Mouse (Mus musculus) erythroid progenitor cell, adult 5-6 weeks (primary cell): ENCODE results near the gene Vat1. TPM values are rescaled to one million over a fixed set of nuclear protein-coding genes. Genes with fewer than 3 reads are reported as not detected.
"Not testable (repeated sequence)": the region's sequence is repeated elsewhere in the genome, so short reads cannot be mapped to it uniquely, and the experiment has no call there.

Experiments used
- ATAC-seq: replicated peaks from 2 replicates; pipeline ENCODE4 v1.8.0; 2016; ENCODE audit warnings: moderate number of reproducible peaks, mild to moderate bottlenecking, moderate TSS enrichment, inconsistent platforms; ENCODE audit not compliant: poor library complexity, low FRiP score, severe bottlenecking
- total RNA-seq, 2 experiments: library from RNA; stranded (forward) in 1 of 2; stranded (reverse) in 1 of 2; fragments of 150-400 nt in 1 of 2; fragments of 186-747, 209-891 nt in 1 of 2; gene quantifications; 2 replicates each; pipeline versions ENCODE4 v1.2.3 to v1.2.4; 2015 to 2017; ENCODE audit warnings: low replicate concordance in 2 of 2

The Vat1 gene
- total RNA-seq, 2 experiments from 2014 or later: 6.1 to 13.4 TPM

DNA sequence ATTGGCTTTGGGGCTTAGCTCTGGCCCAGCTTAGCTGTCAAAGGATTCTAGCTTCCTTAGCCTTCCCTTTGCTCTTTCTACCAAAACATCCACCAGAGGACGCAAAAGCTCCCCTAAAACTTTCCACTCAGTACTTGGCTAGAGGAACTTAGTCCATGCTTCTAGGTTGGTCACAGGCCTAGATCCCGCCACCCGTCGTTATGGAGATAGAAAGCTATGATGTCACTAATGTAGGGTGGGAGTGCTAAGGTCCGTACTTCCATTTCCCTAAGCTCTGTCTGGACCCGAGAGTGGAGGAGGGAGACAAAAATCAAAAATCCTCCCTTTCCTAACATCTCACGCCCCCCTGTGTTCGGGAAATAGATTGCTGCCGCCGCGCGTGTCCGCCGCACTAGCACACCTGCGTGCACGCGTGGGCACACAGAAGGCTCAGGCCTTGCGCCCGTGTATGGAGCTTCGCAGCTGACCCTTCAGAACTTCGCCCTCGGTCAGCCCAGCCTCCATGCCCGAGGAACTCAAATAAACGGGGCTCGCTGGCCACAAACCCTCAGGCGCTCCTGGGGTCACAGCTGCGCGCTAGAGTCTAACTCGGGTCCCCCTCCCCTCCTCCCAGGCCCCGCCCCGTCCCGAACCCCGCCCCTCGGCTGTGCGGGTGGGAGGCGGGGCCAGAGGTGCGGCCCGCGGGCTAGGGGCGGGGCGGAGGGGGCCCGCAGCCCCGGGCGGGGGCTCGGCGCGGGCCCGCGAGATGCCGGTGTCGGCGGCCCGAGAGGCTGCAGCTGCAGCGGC is 1.6 kb upstream of the Vat1 start:
- no peak for ATAC-seq

DNA sequence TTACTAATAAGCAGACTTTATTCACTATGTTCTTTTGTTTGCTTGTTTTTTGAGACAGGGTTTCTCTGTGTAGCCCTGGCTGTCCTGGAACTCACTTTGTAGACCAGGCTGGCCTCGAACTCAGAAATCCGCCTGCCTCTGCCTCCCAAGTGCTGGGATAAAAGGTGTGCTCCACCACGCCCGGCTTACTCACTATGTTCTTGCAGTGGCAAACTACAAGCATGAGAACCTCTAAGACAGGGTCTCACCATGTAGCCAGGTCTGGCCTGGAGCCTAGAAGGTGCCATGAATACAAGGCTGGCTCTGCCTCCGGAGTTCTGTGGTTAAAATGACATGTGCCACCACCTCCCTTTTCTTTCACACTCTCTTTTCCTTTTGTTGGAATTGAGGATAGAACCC is 521 bp upstream of the Vat1 start:
- ATAC-seq: not testable (repeated sequence)

DNA sequence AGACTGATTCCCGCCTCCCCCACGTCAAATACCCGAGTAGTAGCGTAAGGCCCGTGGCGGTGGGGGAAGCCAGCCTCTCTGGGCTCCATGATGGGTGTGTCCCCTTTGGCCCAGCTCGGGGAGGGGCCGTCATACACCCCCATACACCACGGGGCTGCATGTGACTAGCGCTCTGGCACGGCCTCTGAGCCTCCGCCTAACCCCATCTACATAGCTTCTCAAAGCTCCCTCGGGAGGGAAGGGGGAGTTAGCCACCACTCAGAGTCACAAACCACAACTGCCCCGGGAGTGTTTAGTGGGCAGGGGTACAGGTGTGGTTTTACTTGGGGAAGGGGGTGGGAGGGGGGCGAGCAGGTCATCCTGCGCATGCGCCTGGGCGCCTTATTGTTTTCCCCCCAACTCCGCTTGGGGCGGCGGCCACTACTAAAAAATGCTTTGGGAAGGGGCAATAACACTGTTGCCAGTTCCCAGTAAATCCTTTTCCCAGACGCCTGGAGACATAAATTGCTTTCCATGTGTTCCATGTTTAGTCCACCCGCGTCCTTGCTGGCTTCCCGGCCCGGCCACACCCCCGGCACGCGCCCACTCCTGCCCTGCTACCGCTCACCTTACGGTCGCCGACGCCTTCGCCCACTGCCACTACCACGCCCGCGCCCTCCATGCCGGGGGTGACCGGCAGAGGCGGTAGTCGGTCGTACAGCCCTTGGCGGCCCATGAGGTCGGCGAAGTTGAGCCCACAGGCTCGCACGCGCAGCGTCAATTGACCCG is 745 bp downstream of the Vat1 start:
- ATAC-seq: no peak

DNA sequence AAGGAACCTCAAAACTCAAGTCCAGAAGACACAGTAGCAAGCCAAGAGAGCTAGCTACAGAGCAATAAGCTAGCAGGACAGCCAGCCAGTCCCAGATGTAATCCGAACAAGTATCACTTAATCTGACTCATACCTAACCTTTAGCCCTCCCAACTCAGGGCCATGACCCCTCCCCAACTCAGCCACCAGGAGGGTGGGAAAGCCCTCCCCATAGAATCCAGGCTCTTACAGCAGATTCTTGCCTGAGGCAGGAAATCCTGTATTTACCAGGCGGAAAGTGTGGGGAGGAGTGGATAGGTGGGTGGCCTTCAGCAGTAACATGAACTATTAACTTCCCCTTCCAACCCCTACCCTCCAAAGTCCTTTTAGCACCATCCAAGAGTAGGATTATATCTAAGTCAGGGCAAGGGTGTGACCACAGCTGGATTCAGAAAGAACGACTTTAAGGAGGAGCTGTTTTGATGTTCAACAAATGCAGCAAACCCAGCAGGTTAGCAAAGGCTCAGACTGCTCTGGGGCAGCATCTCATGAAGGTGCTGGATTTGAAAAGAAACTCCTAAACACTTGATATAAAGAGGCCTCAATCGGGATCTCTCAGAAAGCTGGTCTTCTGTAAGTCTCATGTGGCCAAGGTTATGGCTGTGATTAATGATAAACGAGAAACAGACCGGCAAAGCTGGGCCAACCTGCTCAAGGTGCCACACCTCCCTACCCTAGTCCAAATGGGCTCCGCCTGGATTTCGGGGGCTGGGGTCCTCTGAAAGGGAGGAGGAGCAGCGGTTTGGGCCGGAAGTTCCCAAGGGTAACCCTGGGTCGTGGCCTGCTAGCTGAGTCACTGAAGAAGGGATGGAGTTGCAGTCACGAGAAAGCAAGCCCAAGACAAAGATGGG is 1.6 kb downstream of the Vat1 start, which contains the start of gene Rnd2:
TSS of gene Rnd2 (plus strand) at position 789 of the 890 bp plus-strand sequence.
- no peak for ATAC-seq

DNA sequence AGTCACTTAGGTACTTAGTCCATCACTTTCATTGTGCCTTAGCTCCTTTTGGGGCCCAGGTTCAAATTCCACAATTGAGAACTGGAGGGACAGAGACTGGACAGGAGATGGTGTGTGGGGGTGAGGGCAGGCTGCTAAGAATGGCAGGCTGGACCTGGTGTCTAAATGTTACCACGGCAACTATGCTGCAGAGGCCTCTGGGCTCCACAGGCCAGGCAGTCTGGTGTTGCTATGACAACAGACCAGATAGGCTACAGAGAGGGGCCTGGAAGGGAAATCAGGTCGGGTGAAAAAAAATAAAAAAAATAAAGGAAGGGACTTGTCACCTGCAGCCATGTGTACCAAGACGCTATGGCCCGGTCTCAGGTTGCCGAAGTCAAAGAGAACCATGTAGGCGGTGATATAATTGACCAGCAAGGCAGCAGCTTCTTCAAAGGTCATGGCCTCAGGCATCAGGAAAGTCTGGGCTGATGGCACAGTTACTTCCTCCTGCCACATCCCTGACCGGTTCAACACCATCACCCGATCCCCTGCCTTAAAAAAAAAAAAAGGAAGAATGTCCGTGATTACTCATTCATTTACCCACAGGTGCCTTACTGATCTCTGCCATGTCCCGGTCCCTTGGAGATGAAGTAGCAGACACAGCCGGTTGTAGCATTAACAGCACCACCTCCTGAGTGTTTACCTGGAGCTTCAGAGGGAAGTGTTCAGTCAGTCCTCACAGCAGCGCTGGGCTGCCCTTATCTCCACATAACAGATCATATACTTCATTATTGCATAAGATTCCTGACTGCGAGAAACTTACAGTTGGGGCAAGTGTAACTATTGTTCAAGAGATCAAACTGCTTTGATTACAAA is 3.2 kb downstream of the Vat1 start:
- ATAC-seq: no peak

DNA sequence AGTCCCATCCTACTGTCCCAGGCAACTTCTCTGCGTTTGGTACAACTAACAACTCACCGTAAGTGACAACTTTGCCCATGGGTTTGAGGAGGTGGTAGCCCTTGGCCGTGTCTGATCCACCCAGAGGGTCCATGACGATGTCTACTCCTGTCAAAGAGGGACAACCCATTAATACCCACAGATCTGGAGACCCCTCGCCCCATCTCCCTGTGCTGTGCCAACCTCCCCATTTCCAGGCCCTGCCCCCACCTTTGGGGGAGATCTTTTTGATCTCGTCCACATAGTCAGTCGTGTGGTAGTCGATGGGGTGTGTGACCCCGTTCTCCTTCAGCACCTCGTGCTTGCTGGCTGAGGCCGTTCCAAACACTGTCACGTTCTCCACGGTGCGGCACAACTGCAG is 3.9 kb downstream of the Vat1 start:
- ATAC-seq: no peak

DNA sequence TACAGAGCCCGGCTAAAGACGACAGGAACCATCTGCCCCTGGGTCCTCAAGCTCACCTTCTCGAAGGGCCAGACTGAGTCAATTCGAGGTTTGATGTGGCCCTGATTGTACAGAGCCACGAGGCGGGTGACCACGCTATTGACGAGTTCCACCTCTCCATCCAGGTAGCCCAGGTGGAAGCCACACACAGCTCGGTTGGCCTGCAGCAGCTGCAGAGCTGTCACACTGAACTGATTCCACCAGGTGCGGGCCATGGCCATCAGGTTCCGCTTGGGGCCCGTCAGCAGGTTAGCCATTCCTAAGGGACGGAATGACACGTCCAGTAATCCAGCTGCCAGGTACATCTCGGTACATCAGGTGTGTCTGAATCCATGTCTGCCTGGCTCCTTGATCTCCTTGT is 5.7 kb downstream of the Vat1 start:
- no peak for ATAC-seq

DNA sequence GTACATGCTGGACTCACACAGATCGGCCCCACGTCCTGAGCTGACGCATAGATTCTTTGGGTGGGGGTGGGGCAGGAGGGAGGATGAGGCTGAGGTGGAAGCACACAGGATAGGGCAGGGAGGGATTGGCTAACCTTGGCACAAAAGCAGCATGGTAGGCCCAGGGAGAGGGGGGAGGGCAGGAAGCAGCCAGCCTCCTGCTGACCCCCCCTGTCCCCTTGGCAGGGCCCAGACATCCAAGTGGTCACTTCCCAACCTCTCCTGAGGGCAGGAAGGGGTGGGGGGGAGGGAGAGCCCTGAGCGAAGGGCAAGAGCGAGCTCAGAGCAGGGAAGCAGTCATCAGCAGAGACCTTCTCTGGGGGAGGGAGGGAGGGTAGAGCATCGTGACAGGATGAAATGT is 6.3 kb downstream of the Vat1 start:
- no peak for ATAC-seq

DNA sequence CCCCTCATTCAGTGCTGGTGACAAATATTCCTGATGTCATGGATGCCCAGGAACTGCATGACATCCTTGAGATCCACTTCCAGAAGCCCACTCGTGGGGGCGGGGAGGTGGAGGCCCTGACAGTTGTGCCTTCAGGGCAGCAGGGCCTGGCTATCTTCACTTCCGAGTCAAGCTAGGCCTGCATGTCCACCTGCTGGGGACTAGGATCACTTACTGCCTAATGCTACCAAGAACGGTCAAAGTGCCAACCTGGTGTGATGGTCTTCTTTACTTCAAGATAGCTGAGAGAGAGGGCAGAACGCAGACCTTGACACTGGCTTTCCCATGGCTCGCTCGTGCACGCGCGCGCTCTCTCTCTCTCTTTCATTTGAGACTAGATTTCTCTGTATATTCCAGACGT is 7.8 kb downstream of the Vat1 start:
- ATAC-seq: no peak

DNA sequence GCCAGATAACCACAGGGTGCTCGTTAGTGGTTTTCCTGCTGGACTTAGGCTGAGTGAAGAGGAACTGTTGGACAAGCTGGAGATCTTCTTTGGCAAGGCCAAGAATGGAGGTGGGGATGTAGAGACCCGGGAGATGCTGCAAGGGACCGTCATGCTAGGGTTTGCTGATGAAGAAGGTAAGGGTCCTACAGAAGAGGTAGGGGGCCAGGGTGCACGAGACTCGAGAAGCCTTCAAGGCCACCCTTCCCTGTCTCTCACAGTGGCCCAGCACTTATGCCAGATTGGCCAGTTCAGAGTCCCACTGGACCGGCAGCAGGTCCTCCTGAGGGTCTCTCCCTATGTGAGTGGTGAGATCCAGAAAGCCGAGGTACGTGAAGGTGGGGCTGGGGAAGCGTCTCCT is 8.4 kb downstream of the Vat1 start:
- no peak for ATAC-seq

DNA sequence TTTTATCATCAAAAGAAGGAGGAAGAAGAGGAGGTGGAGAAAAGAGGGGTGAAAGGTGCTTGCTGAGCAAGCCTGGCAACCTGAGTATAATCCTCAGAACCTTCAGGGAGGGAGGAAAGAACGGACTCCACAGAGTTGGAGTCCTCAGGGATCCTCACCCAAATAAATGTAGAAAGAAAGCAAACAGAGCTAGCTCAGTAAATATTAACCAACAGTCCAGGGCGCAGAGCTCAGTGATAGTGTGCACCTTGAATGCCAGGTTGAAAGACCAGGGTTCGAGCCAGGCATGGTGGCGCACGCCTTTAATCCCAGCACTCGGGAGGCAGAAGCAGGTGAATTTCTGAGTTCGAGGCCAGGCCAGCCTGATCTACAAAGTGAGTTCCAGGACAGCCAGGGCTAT is 10.4 kb downstream of the Vat1 start:
- no peak for ATAC-seq

DNA sequence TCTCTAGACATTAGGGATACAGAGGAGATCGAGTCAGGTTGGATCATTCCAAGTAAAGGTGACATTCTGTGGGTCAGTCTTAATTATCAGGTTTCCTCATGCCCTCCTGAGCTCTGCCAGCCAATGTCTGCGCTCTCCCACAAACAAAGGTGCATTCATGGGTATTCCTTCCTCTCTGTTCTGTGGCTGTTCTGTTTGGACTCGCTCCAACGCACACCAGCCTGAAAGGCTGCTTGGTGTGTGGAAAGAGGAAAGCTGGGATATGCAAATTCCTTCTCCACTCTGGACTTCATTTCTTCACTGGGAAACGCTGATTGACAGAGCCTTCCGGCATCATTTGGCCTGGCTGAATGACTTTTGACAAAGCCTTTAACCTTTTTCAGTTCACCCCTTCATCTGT is 11.3 kb downstream of the Vat1 start:
- ATAC-seq: no peak

DNA sequence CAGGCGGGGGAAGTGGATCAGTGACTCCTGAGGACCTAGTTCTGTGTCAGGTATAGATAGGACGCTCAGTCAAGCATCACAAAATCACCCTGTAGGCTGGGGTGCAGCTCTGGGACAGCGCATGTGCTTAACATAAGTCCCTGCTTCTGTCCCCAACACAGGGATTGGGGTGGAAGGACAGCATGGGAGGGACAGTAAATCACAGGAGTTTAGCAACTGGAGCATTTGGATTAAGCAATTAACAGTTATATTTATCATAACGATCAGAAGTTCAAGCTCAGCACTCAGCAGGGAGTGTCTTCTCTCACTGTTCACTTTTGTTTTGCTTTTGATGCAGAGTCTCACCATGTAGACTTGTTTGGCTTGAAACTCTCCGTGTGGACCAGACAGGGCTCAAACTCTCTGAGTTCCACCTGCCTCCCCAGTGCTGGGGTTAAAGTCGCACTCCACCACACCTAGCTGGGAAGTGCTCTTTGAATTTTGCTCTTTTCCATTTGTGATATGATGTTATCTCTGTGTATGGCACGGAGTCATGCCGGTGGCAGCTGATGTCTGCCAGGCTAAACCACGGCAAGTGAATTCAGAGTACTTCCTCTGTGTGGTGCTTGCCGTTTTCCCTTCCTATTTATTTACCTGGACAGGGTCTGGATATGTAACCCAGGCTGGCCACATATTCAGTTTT is 13.8 kb downstream of the Vat1 start:
- ATAC-seq: no peak

DNA sequence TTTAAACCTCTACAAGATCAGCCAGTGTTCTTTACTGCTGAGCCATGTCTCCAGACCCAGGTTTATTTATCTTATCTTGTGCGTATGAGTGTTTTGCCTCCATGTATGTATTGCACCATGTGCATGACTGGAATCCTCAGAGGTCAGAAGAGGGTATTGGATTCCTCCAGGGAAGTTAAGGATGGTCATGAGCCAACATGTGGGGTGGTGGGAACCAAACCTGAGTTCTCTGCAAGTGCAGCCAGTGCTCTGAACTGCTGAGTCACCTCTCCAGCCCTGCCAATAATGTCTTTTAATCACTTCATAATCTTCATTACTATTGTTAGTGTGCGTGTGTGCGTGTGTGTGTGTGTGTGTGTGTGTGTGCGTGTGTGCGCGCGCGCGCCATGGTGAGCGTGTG is 14.5 kb downstream of the Vat1 start:
- no peak for ATAC-seq

DNA sequence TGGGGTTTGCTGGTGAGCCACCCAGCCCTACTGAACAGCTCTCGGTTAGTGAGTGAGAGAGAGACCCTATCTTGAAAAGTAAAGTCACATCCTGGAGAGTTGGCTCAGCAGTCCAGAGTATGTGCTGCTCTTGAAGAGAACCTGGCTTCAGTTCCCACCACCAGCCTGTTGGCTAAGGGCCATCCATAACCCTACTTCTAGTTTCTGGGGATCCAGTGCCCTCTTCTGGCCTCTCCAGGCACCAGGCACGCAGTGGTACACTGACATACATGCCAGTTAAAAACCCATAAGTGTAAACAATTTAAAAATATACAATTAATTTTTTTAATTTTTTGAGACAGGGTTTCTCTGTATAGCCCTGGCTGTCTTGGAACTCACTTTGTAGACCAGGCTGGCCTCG is 15.6 kb downstream of the Vat1 start:
- ATAC-seq: no peak

DNA sequence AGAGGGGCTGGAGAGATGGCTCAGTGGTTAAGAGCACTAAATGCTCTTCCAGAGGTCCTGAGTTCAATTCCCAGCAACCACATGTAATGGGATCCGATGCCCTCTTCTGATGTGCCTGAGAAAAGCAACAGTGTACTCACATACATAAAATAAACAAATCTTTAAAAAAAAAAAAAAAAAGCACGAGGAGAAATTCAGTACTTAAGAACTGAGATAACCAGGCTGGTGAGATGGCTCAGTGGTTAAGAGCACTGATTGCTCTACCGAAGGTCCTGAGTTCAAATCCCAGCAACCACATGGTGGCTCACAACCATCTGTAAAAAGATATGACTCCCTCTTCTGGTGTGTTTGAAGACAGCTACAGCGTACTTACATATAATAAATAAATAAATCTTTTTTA is 16.4 kb downstream of the Vat1 start:
- not testable (repeated sequence) for ATAC-seq

DNA sequence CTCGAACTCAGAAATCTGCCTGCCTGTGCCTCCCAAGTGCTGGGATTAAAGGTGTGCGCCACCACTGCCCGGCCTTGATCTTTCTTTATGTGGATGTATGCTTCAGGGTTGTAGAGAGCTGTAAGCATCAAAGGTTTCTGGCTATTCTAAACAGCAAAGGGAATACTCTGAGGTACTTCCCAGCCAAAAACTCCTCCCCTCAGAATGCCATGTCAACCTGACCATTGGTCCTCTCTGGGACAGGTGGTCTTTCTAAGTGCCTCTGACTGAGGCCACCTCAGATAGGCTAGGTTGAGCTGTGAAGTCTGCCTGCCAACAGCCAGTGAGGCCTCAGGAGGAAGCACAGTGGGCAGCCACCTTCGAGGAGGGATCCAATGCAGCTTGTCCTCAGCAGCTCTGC is 17.1 kb downstream of the Vat1 start:
- peak; percentile 52 for ATAC-seq

DNA sequence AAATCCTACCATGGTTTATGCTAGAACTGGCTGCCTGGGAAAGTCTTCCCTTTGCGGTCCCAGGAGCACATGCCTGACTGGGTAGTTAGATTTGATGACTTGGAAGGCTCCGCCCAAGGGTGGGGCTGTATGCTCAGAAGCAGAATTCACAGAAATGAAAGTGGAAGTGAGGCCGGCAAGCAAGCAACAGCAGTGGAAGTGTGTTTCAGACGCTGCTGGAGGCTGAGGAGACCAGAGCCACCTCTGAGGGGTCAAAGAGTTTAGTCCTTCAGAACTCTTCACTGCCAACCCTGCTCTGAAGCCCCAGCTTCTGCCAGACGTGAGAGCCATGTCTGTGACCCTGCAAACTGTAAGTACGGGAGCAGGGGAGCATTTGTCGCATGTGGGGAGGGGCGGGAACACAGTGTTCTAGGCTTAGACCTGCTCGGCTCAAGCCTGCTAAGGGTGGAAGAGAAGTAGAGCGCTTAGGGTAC is 17.7 kb downstream of the Vat1 start, which contains the start of gene Ifi35:
TSS of gene Ifi35 (plus strand) at position 134 of the 473 bp plus-strand sequence.
- peak; percentile 96 for ATAC-seq

DNA sequence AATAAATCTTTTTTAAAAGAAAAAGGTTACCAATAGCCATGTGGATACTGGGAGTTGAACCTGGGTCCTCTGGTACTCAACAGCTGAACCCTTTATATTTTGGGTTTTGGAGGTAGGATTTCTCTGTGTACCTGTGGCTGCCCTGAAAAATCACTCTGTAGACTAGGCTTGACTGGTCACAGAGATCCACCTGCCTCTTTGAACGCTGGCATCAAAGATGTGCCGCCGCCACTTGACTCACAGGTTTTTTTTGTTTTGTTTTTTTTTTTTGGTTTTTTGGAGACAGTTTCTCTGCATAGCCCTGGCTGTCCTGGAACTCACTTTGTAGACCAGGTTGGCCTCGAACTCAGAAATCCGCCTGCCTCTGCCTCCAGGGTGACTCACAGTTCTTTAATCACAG is 18.2 kb downstream of the Vat1 start:
- no peak for ATAC-seq
